ENCODE assay signal across 21 mouse cellular contexts in genomic region chr16:34163086-34163485, GRCm38 (mm10).
DNase-seq lines count a peak whose midpoint lies in the region; TF ChIP-seq lines count a peak whose summit lies in the region.
"Had no signal": no experiment of that assay in that cellular context is flagged by ENCODE, and none has a peak within 500 bp of the region (broad histone marks: within the 10 kb centered on the region; RNA-seq: fewer than 3 reads in every experiment).

No protein-coding gene starts in this region.

- TF ChIP-seq CTCF in lung, adult 2 months (IDR thresholded peaks at IDR 0.05; ENCODE audit: insufficient read depth, low read length), result no peak

- TF ChIP-seq POLR2A in lung, adult 2 months (IDR thresholded peaks at IDR 0.05; ENCODE audit: borderline replicate concordance, extremely low read depth, low read depth, low read length), result no peak

- WGBS in lung, adult 2 months, result 58% methylated on average over 9 of the region's 9 CpGs

- DNase-seq in ovary, adult 18-20 months (ENCODE audit: low spot score), result peak; percentile 67
- DNase-seq in ovary, postnatal 14 days (ENCODE audit: low spot score), result no peak
- peak; percentile 49 for DNase-seq in NIH3T3 (ENCODE audit: low read depth)
- DNase-seq in adrenal gland, postnatal 14 days, result peak; percentile 79
- DNase-seq in testis, postnatal 14 days (ENCODE audit: low spot score), result peak; percentile 62
- no peak for DNase-seq in lung, adult 2 months
- DNase-seq in kidney, adult 9 months, result no peak
- DNase-seq: cerebellum, adult 18-20 months; cerebellum, postnatal 36 days; gastrocnemius, postnatal 36 days; kidney, adult 8-10 months; kidney, postnatal 36 days; right cerebral cortex, postnatal 14 days had no signal

- H3K4me1 ChIP-seq in lung, adult 2 months (ENCODE audit: control insufficient read depth, insufficient read depth, low read length), result no peaks in the 10 kb centered on the region
- H3K4me1 ChIP-seq: limb, embryonic 12.5 days; liver, embryonic 12.5 days; lung, embryonic 15.5 days; neural tube, embryonic 12.5 days; stomach, embryonic 15.5 days had no signal

- H3K4me3 ChIP-seq in lung, adult 2 months (replicated peaks; ENCODE audit: extremely low read depth, low read depth, low read length), result no peak overlapping the region
- H3K4me3 ChIP-seq: forebrain, embryonic 12.5 days; heart, embryonic 10.5 days; limb, embryonic 12.5 days; liver, embryonic 12.5 days; lung, embryonic 15.5 days; midbrain, embryonic 12.5 days; neural tube, embryonic 12.5 days; stomach, embryonic 15.5 days had no signal

Comparison
In these comparisons a context has a peak if more than half of its experiments do, and no peak if none do; other contexts are left out.
1. DNase-seq: peak in ovary, adult 18-20 months (single experiment), NIH3T3 (single experiment), adrenal gland, postnatal 14 days (single experiment) and testis, postnatal 14 days (single experiment); none in ovary, postnatal 14 days (single experiment), lung, adult 2 months (single experiment) and kidney, adult 9 months (single experiment).